ENCODE assay signal across 8 mouse cellular contexts in genomic region chr17:84365006-84365716, GRCm38 (mm10).
DNase-seq lines count a peak whose midpoint lies in the region; ATAC-seq and TF ChIP-seq lines count a peak whose summit lies in the region.

No protein-coding gene starts in this region.

- H3K9ac ChIP-seq in lung, embryonic 15.5 days = no peak overlapping the region
- no peak overlapping the region for H3K9ac ChIP-seq in hindbrain, embryonic 12.5 days

- H3K4me1 ChIP-seq in lung, embryonic 15.5 days = peaks cover 74% of the 10 kb centered on the region
- H3K4me1 ChIP-seq in hindbrain, embryonic 12.5 days = peaks cover 29% of the 10 kb centered on the region
- peaks cover 7% of the 10 kb centered on the region for H3K4me1 ChIP-seq in olfactory bulb, adult 2 months (ENCODE audit: control insufficient read depth, insufficient read depth, low read length)

- peak overlapping the region; percentile 76 for H3K27ac ChIP-seq in lung, embryonic 15.5 days
- peak overlapping the region; percentile 67 for H3K27ac ChIP-seq in hindbrain, embryonic 12.5 days
- peak overlapping the region; percentile 55; the same call in 1 of the 2 replicates for H3K27ac ChIP-seq in olfactory bulb, adult 2 months (ENCODE audit: insufficient read depth, low read depth, low read length)

- H3K36me3 ChIP-seq in lung, embryonic 15.5 days = no peaks in the 10 kb centered on the region
- no peaks in the 10 kb centered on the region for H3K36me3 ChIP-seq in hindbrain, embryonic 12.5 days

- no peak for TF ChIP-seq CTCF in olfactory bulb, adult 2 months (IDR thresholded peaks at IDR 0.05; ENCODE audit: insufficient read depth, low read depth, low read length)

- no peaks in the 10 kb centered on the region for H3K9me3 ChIP-seq in lung, embryonic 15.5 days
- no peaks in the 10 kb centered on the region for H3K9me3 ChIP-seq in hindbrain, embryonic 12.5 days (replicated peaks)

- H3K4me3 ChIP-seq in lung, embryonic 15.5 days = no peak overlapping the region
- H3K4me3 ChIP-seq in hindbrain, embryonic 12.5 days = no peak overlapping the region
- no peak overlapping the region for H3K4me3 ChIP-seq in olfactory bulb, adult 2 months (ENCODE audit: insufficient read depth, low read depth, low read length)

- ATAC-seq in lung, embryonic 15.5 days (ENCODE audit: borderline replicate concordance, extremely low read depth, low FRiP score, low TSS enrichment) = no peak
- no peak for ATAC-seq in hindbrain, embryonic 12.5 days (ENCODE audit: low FRiP score)

- no peak for TF ChIP-seq POLR2A in olfactory bulb, adult 2 months (IDR thresholded peaks at IDR 0.05; ENCODE audit: insufficient read depth, low read depth, low read length)

- no peaks in the 10 kb centered on the region for H3K27me3 ChIP-seq in lung, embryonic 15.5 days
- no peaks in the 10 kb centered on the region for H3K27me3 ChIP-seq in hindbrain, embryonic 12.5 days

- 52% methylated on average over 9 of the region's 9 CpGs for WGBS in lung, embryonic 15.5 days
- WGBS in hindbrain, embryonic 12.5 days = 66% methylated on average over 9 of the region's 9 CpGs
- 57% methylated on average over 9 of the region's 9 CpGs for WGBS in olfactory bulb, adult 2 months

- DNase-seq in adrenal gland, postnatal 10 days = peak; percentile 70
- DNase-seq in adrenal gland, adult 8-10 months = no peak
- no peak for DNase-seq in lung, postnatal 14 days
- no peak for DNase-seq in frontal cortex, postnatal 14 days (ENCODE audit: low spot score in 2 of 2)
- no peak for DNase-seq in urinary bladder, postnatal 10 days (ENCODE audit: low spot score)

- no peak overlapping the region for H3K4me2 ChIP-seq in lung, embryonic 15.5 days
- H3K4me2 ChIP-seq in hindbrain, embryonic 12.5 days (replicated peaks) = no peak overlapping the region
